Mouse (Mus musculus): Measurements from ENCODE around the gene Kdm5c.
"Not testable (repeated sequence)": the region's sequence is repeated elsewhere in the genome, so short reads cannot be mapped to it uniquely, and the experiment has no call there.

Kdm5c gene

GRCm38 (mm10) chrX:152287026-152287425 is 54.2 kb downstream of the Kdm5c start:
- not testable (repeated sequence) for DNase-seq (ENCODE audit: low spot score)

- no peak for DNase-seq (ENCODE audit: low spot score)
Observed at GRCm38 (mm10) chrX:152306224-152306623, 73.4 kb downstream of the Kdm5c start.

DNA sequence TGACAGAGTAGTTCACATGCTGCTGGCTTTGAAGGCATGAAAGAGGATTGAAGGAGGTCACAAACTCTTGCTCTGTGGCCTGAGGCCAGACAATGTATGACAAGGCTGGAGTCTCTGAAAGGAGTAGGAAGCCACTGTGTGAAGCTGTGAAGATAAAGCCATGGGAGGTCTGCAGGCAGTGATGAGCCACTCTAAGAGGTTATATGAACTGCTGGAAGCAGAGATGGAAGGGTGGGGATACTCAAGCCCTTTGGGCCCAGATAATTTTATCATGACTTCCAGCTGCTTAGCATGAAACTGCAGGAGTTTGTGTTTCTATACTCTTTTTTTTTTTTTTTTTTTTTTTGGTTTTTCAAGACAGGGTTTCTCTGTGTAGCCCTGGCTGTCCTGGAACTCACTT is 74.6 kb downstream of the Kdm5c start:
- no peak for DNase-seq (ENCODE audit: low spot score)

GRCm38 (mm10) chrX:152307942-152308341 is 75.1 kb downstream of the Kdm5c start:
- no peak for DNase-seq (ENCODE audit: low spot score)

- DNase-seq (ENCODE audit: low spot score): no peak
Observed at GRCm38 (mm10) chrX:152320535-152320934, 87.7 kb downstream of the Kdm5c start.

GRCm38 (mm10) chrX:152322776-152323175 is 90.0 kb downstream of the Kdm5c start:
- no peak for DNase-seq (ENCODE audit: low spot score)

- DNase-seq (ENCODE audit: low spot score): no peak
Observed at GRCm38 (mm10) chrX:152323584-152323983, 90.8 kb downstream of the Kdm5c start.
